25 mouse cellular contexts compared by ENCODE assay signal in the genomic region with DNA sequence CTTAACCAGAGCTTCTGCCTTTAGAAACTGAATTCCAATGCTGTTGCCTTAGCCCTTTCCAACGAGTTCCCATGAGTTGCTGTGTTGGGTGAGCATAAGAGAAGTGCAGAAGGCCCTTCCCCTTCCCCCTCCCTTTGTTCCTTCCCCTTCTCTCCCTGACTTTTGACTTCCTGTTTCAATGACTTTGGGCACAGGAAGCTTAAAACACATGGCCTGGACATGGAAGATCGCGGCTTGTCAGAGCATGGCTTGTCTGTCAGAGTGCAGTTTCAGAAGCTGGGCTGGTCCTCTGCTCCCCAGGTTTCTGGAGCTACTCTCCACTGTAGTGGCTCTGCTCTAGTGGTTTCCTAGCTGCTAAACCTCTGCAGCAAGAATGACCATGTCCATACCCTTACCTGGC. TPM values are rescaled to one million over a fixed set of nuclear protein-coding genes. Genes with fewer than 3 reads are reported as not detected.
A peak's percentile ranks its signal among the peaks of the same experiment; 100 is the strongest.
DNase-seq lines count a peak whose midpoint lies in the region; ATAC-seq and TF ChIP-seq lines count a peak whose summit lies in the region.
"Had no signal": no experiment of that assay in that cellular context is flagged by ENCODE, and none has a peak within 500 bp of the region (broad histone marks: within the 10 kb centered on the region; RNA-seq: fewer than 3 reads in every experiment).

No protein-coding gene starts in this region.

- no peak for ATAC-seq in forebrain, embryonic 11.5 days (replicated peaks; ENCODE audit: low FRiP score)
- no peak for ATAC-seq in forebrain, postnatal 0 days
- ATAC-seq in kidney, postnatal 0 days (replicated peaks; ENCODE audit: low FRiP score, low read depth), result no peak
- peak; percentile 88 for ATAC-seq in megakaryocyte progenitor cell, adult 5-6 weeks (replicated peaks; ENCODE audit: poor library complexity)
- ATAC-seq: forebrain, embryonic 15.5 days; inflammation-experienced regulatory T-cells, adult 6 months; liver, postnatal 0 days had no signal

- TF ChIP-seq CTCF in forebrain, postnatal 0 days (IDR thresholded peaks at IDR 0.05; ENCODE audit: low read depth), result no peak
- no peak for TF ChIP-seq CTCF in kidney, postnatal 0 days (IDR thresholded peaks at IDR 0.05; ENCODE audit: low read depth)

- H3K4me2 ChIP-seq in forebrain, embryonic 11.5 days (ENCODE audit: low read depth, low read length, severe bottlenecking), result no peak overlapping the region
- H3K4me2 ChIP-seq in forebrain, postnatal 0 days (ENCODE audit: low read depth), result no peak overlapping the region
- no peak overlapping the region for H3K4me2 ChIP-seq in kidney, postnatal 0 days (ENCODE audit: low read length)
- H3K4me2 ChIP-seq: embryonic facial prominence, embryonic 12.5 days; forebrain, embryonic 15.5 days; heart, embryonic 15.5 days; limb, embryonic 13.5 days; neural tube, embryonic 12.5 days had no signal

- no peak overlapping the region for H3K9ac ChIP-seq in forebrain, embryonic 11.5 days (ENCODE audit: low read length)
- no peak overlapping the region for H3K9ac ChIP-seq in forebrain, postnatal 0 days
- no peak overlapping the region for H3K9ac ChIP-seq in kidney, postnatal 0 days (ENCODE audit: low read depth, low read length)
- H3K9ac ChIP-seq: embryonic facial prominence, embryonic 12.5 days; forebrain, embryonic 15.5 days; heart, embryonic 15.5 days; limb, embryonic 13.5 days; liver, postnatal 0 days; neural tube, embryonic 12.5 days had no signal

- DNase-seq in forebrain, embryonic 11.5 days (ENCODE audit: low spot score), result peak; percentile 15
- DNase-seq in forebrain, postnatal 0 days, result no peak
- DNase-seq in kidney, postnatal 0 days (ENCODE audit: low spot score), result peak; percentile 11
- no peak for DNase-seq in kidney, postnatal 25 days
- no peak for DNase-seq in spleen, postnatal 14 days (ENCODE audit: low spot score in 2 of 2)
- DNase-seq in layer of hippocampus, adult 11-12 months (ENCODE audit: low spot score), result no peak
- DNase-seq: cerebellum, adult 9-10 months; kidney, adult 8-10 months; kidney, postnatal 4 days; layer of hippocampus, postnatal 36 days; liver, postnatal 0 days; lung, postnatal 10 days; right cerebral cortex, postnatal 25 days had no signal

- H3K27me3 ChIP-seq in forebrain, embryonic 11.5 days (ENCODE audit: control insufficient read depth, insufficient read depth, low read length), result no peaks in the 10 kb centered on the region
- no peaks in the 10 kb centered on the region for H3K27me3 ChIP-seq in forebrain, postnatal 0 days (ENCODE audit: insufficient read depth, low read length)
- no peaks in the 10 kb centered on the region for H3K27me3 ChIP-seq in kidney, postnatal 0 days (ENCODE audit: insufficient read depth, low read length)
- H3K27me3 ChIP-seq: embryonic facial prominence, embryonic 12.5 days; forebrain, embryonic 15.5 days; heart, embryonic 15.5 days; limb, embryonic 13.5 days; neural tube, embryonic 12.5 days had no signal

- peaks cover 2% of the 10 kb centered on the region; the same call in 1 of the 2 replicates for H3K4me1 ChIP-seq in forebrain, embryonic 11.5 days (replicated peaks; ENCODE audit: control insufficient read depth, insufficient read depth, low read length)
- H3K4me1 ChIP-seq in forebrain, postnatal 0 days (ENCODE audit: insufficient read depth), result 0 out of 2 replicates have a peak, but pooled peaks cover under 1% of the 10 kb centered on the region
- H3K4me1 ChIP-seq in kidney, postnatal 0 days (replicated peaks; ENCODE audit: insufficient read depth, low read length), result peaks cover 22% of the 10 kb centered on the region; the same call in 1 of the 2 replicates
- peaks cover 25% of the 10 kb centered on the region for H3K4me1 ChIP-seq in brown adipose tissue, adult 24 weeks (ENCODE audit: control insufficient read depth, insufficient read depth, insufficient read length, low read length)

- H3K36me3 ChIP-seq in forebrain, embryonic 11.5 days (ENCODE audit: control insufficient read depth, insufficient read depth, low read length), result no peaks in the 10 kb centered on the region
- H3K36me3 ChIP-seq in forebrain, postnatal 0 days (ENCODE audit: insufficient read depth), result no peaks in the 10 kb centered on the region
- 0 out of 2 replicates have a peak, but pooled peaks cover 5% of the 10 kb centered on the region for H3K36me3 ChIP-seq in kidney, postnatal 0 days (ENCODE audit: insufficient read depth, low read length)
- H3K36me3 ChIP-seq: G1E had no signal

- WGBS in forebrain, embryonic 11.5 days, result 71% methylated on average over 3 of the region's 3 CpGs
- 69% methylated on average over 3 of the region's 3 CpGs for WGBS in forebrain, postnatal 0 days
- WGBS in kidney, postnatal 0 days, result 73% methylated on average over 3 of the region's 3 CpGs

- H3K27ac ChIP-seq in forebrain, embryonic 11.5 days (ENCODE audit: low read depth, low read length), result no peak overlapping the region
- no peak overlapping the region for H3K27ac ChIP-seq in forebrain, postnatal 0 days (ENCODE audit: low read depth, low read length)
- H3K27ac ChIP-seq in kidney, postnatal 0 days, result no peak overlapping the region
- H3K27ac ChIP-seq in brown adipose tissue, adult 24 weeks (replicated peaks; ENCODE audit: low read depth, low read length), result peak overlapping the region; percentile 11; the same call in 1 of the 2 replicates
- H3K27ac ChIP-seq: embryonic facial prominence, embryonic 12.5 days; forebrain, embryonic 15.5 days; heart, embryonic 15.5 days; limb, embryonic 13.5 days; midbrain, embryonic 10.5 days; neural tube, embryonic 12.5 days; stomach, postnatal 0 days had no signal

- no peak overlapping the region for H3K4me3 ChIP-seq in forebrain, embryonic 11.5 days (ENCODE audit: low read depth, low read length)
- no peak overlapping the region for H3K4me3 ChIP-seq in forebrain, postnatal 0 days (ENCODE audit: low read depth, low read length)
- no peak overlapping the region for H3K4me3 ChIP-seq in kidney, postnatal 0 days (replicated peaks; ENCODE audit: low read depth, low read length)
- H3K4me3 ChIP-seq in brown adipose tissue, adult 24 weeks (ENCODE audit: insufficient read depth, low read depth, low read length), result no peak overlapping the region
- H3K4me3 ChIP-seq: embryonic facial prominence, embryonic 12.5 days; erythroblast, embryonic 14.5 days; forebrain, embryonic 15.5 days; heart, embryonic 15.5 days; limb, embryonic 13.5 days; midbrain, embryonic 10.5 days; neural tube, embryonic 12.5 days had no signal

- H3K9me3 ChIP-seq in forebrain, embryonic 11.5 days (ENCODE audit: control insufficient read depth, low read length), result no peaks in the 10 kb centered on the region
- H3K9me3 ChIP-seq in forebrain, postnatal 0 days (ENCODE audit: low read length), result no peaks in the 10 kb centered on the region
- H3K9me3 ChIP-seq in kidney, postnatal 0 days (replicated peaks; ENCODE audit: low read length), result no peaks in the 10 kb centered on the region
- H3K9me3 ChIP-seq: embryonic facial prominence, embryonic 12.5 days; forebrain, embryonic 15.5 days; G1E; heart, embryonic 15.5 days; limb, embryonic 13.5 days; midbrain, embryonic 10.5 days; neural tube, embryonic 12.5 days had no signal

RNA-seq across cellular contexts. Expression of gene Ano6, which starts 17.3 kb away (rescaled TPM):
- polyA plus RNA-seq in forebrain, embryonic 11.5 days (2014; fragmentation: Nextera tagmentation; extraction: Ambion mirVana), result 38.0 and 40.3 TPM in 2 replicates
- 21.0 and 32.6 TPM in 2 replicates for total RNA-seq in forebrain, postnatal 0 days (2014; rRNA removed)
- 11.1 and 17.2 TPM in 2 replicates for polyA plus RNA-seq in forebrain, postnatal 0 days (2015; fragmentation: Nextera tagmentation; extraction: Ambion mirVana)
- polyA plus RNA-seq in kidney, postnatal 0 days (2015; fragmentation: Nextera tagmentation; extraction: Ambion mirVana), result 35.2 and 39.6 TPM in 2 replicates
- polyA plus RNA-seq in brown adipose tissue, adult 24 weeks (2012; ENCODE audit: insufficient read depth, insufficient read length, missing spikeins), result 14.3 and 21.1 TPM in 2 replicates
- 23.0 and 26.2 TPM in 2 replicates for total RNA-seq in megakaryocyte progenitor cell, adult 5-6 weeks (2015)
- total RNA-seq in megakaryocyte progenitor cell, adult 5-6 weeks (2017), result 22.7 and 25.4 TPM in 2 replicates

Comparison
In these comparisons a context has a peak if more than half of its experiments do, and no peak if none do; other contexts are left out.
1. DNase-seq: peak in forebrain, embryonic 11.5 days (single experiment) and kidney, postnatal 0 days (single experiment); none in forebrain, postnatal 0 days (single experiment), kidney, postnatal 25 days (0 of 2), spleen, postnatal 14 days (0 of 2) and layer of hippocampus, adult 11-12 months (single experiment).